Mouse (Mus musculus): Measurements from ENCODE around the gene Tes3-ps. TPM values are rescaled to one million over a fixed set of nuclear protein-coding genes. Genes with fewer than 3 reads are reported as not detected.

Tes3-ps gene
- polyA plus RNA-seq, 1 experiment from 2014 or later: 0.88 TPM

- Histone ChIP-seq H3K27me3 (no peaks in the 10 kb centered on the region), H3K9ac (no peak overlapping the region), H3K27ac (replicated peaks) (no peak overlapping the region), H3K4me1 (replicated peaks) (peaks cover 16% of the 10 kb centered on the region; the same call in 1 of the 2 replicates), H3K4me3 (replicated peaks) (no peak overlapping the region), H3K36me3 (replicated peaks) (peaks cover 19% of the 10 kb centered on the region), H3K4me2 (no peak overlapping the region), H3K9me3 (replicated peaks) (no peaks in the 10 kb centered on the region)
- 68% methylated on average over 5 of the region's 5 CpGs for WGBS (ENCODE audit: insufficient replicate concordance)
- no peak for ATAC-seq (ENCODE audit: insufficient read depth)
Measured at GRCm38 (mm10) chr13:49469002-49469401, 24.1 kb upstream of the Tes3-ps start.

DNA sequence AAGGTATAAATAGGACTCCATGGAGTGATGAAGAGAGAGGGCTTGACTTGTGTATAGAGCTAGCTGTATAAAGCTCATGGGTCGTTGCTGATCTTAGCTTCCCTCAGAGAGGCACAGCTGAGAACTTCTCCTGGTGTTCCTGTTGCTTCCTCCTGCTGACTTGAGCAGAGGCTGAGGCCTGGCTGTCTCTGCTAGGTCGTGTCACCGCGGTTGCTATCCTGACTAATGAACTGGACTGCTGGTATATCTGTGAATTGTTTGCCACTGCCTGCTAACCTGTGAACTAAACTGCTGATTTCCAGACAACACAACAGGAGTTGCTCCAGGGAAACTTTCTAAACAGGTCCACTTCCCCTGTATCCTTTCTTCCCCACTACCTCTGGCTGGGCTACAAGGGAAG, 22.8 kb upstream of the Tes3-ps start:
- no peak overlapping the region for H3K4me2 ChIP-seq
- H3K9ac ChIP-seq: no peak overlapping the region
- no peak for ATAC-seq (ENCODE audit: insufficient read depth)
- H3K9me3 ChIP-seq (replicated peaks): no peaks in the 10 kb centered on the region
- H3K27me3 ChIP-seq: no peaks in the 10 kb centered on the region
- no peak overlapping the region for H3K4me3 ChIP-seq (replicated peaks)
- no peak overlapping the region for H3K27ac ChIP-seq (replicated peaks)
- H3K36me3 ChIP-seq (replicated peaks): 0 out of 2 replicates have a peak, but pooled peaks cover 5% of the 10 kb centered on the region
- 59% methylated on average over 4 of the region's 4 CpGs for WGBS (ENCODE audit: insufficient replicate concordance)
- H3K4me1 ChIP-seq (replicated peaks): peaks cover 16% of the 10 kb centered on the region; the same call in 1 of the 2 replicates

DNA sequence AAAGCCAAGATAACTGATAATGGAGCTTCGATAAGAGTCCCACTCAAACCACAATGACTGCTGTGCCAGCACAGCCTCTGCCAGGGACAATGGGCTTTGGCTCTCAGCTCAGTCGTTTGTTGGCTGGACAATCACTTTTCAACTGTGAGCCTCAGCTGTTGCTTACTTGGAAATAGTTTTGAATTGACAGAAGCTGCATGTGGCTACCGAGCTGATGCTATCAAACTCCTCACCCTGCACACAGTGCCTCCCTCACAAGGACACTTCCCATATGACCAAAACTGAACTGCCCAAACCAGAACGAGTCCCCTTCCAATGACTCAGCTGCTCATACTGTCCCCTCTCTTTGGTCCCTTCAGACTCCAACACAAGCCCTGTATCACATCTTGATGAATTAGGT, 22.3 kb upstream of the Tes3-ps start:
- Histone ChIP-seq H3K4me1 (replicated peaks) (peaks cover 13% of the 10 kb centered on the region; the same call in 1 of the 2 replicates), H3K9me3 (replicated peaks) (no peaks in the 10 kb centered on the region), H3K36me3 (replicated peaks) (0 out of 2 replicates have a peak, but pooled peaks cover under 1% of the 10 kb centered on the region), H3K9ac (no peak overlapping the region), H3K27ac (replicated peaks) (no peak overlapping the region), H3K27me3 (no peaks in the 10 kb centered on the region), H3K4me2 (no peak overlapping the region), H3K4me3 (replicated peaks) (no peak overlapping the region)
- 29% methylated on average over 4 of the region's 4 CpGs for WGBS (ENCODE audit: insufficient replicate concordance)
- no peak for ATAC-seq (ENCODE audit: insufficient read depth)

- 65% methylated on average over 4 of the region's 4 CpGs for WGBS (ENCODE audit: insufficient replicate concordance)
- Histone ChIP-seq H3K4me3 (replicated peaks) (no peak overlapping the region), H3K36me3 (replicated peaks) (no peaks in the 10 kb centered on the region), H3K27ac (replicated peaks) (no peak overlapping the region; the same call in 1 of the 2 replicates), H3K4me2 (no peak overlapping the region), H3K9me3 (replicated peaks) (no peaks in the 10 kb centered on the region), H3K4me1 (replicated peaks) (0 out of 2 replicates have a peak, but pooled peaks cover 11% of the 10 kb centered on the region), H3K27me3 (no peaks in the 10 kb centered on the region), H3K9ac (no peak overlapping the region)
- ATAC-seq (ENCODE audit: insufficient read depth): peak; percentile 44; the same call in 1 of the 2 replicates
Measured at GRCm38 (mm10) chr13:49471981-49472675, 21.0 kb upstream of the Tes3-ps start.

- Histone ChIP-seq H3K4me1 (replicated peaks) (0 out of 2 replicates have a peak, but pooled peaks cover 11% of the 10 kb centered on the region), H3K9ac (no peak overlapping the region), H3K36me3 (replicated peaks) (no peaks in the 10 kb centered on the region), H3K4me2 (no peak overlapping the region), H3K4me3 (replicated peaks) (no peak overlapping the region), H3K27me3 (no peaks in the 10 kb centered on the region), H3K27ac (replicated peaks) (no peak overlapping the region), H3K9me3 (replicated peaks) (no peaks in the 10 kb centered on the region)
- ATAC-seq (ENCODE audit: insufficient read depth): no peak
- WGBS (ENCODE audit: insufficient replicate concordance): 82% methylated on average over 6 of the region's 6 CpGs
Measured at GRCm38 (mm10) chr13:49472676-49473005, 20.5 kb upstream of the Tes3-ps start.

DNA sequence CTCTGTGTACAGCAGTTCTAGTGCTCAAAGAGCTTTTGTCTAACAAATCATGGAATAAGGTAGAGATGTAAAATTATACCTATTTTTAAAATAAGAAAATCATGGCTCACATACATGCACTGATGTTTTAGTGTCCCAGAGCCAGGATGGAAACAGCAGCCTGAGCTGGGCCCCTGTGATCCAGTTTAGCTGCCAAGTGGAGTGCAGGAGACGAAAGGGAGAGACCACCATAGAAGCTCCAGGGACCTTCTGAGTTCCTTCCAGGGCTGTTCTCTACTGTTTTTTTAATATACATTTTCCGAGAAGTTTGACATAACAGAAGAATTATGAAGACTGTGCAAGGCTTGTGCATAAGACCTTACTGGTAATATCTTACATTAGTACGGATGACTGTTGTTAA, 15.2 kb upstream of the Tes3-ps start:
- WGBS (ENCODE audit: insufficient replicate concordance): 77% methylated on average over 3 of the region's 3 CpGs
- Histone ChIP-seq H3K27me3 (no peaks in the 10 kb centered on the region), H3K27ac (replicated peaks) (no peak overlapping the region), H3K4me3 (replicated peaks) (no peak overlapping the region), H3K4me2 (no peak overlapping the region), H3K9me3 (replicated peaks) (no peaks in the 10 kb centered on the region), H3K4me1 (replicated peaks) (no peaks in the 10 kb centered on the region), H3K9ac (no peak overlapping the region), H3K36me3 (replicated peaks) (no peaks in the 10 kb centered on the region)
- ATAC-seq (ENCODE audit: insufficient read depth): no peak

DNA sequence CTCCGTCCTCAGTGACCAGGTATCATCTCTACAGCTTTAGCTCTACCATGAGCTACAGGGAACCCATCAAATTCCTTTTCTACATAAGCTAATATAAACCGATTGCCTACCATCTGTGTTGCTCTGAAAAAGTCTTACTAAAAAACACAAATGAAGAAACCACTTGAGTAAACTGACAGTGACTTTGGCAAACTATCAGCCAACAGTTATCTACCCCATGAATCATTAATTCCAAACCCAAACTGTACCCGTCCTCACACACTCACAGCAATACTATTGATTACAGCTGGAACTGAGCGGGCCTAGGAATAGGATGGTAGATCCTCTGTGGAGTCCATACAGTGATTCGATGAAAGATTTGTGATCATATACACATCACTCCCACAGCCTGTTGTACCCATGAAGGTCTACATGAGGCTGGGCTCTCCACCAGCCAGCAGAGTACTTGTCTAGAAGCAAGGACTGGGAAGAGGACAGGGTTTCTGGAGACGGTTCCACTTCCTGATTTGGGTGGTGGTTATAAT, 14.2 kb upstream of the Tes3-ps start:
- Histone ChIP-seq H3K4me3 (replicated peaks) (no peak overlapping the region), H3K9ac (no peak overlapping the region), H3K9me3 (replicated peaks) (no peaks in the 10 kb centered on the region), H3K27me3 (no peaks in the 10 kb centered on the region), H3K36me3 (replicated peaks) (no peaks in the 10 kb centered on the region), H3K4me1 (replicated peaks) (no peaks in the 10 kb centered on the region), H3K27ac (replicated peaks) (no peak overlapping the region), H3K4me2 (no peak overlapping the region)
- WGBS (ENCODE audit: insufficient replicate concordance): 70% methylated on average over 6 of the region's 6 CpGs
- no peak for ATAC-seq (ENCODE audit: insufficient read depth)

DNA sequence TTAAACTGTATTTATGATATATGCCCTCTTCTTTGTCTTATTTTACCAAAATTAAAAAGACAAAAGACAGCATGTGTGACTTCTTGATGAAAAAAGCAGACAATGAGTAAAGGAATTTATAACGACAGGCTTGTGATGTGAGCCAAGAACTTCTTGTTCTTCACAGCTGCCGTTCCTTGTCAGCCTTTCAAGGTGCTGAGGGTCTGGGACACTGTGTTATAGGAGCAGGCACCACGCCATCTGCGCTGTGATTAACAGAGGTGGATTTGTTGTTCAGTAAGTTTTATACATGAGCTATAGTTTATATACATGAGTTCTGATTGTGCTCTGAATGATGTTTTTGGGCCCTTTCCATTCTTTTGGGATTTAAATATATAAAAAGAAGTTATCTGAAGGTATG, 13.7 kb upstream of the Tes3-ps start:
- H3K9me3 ChIP-seq (replicated peaks): no peaks in the 10 kb centered on the region
- no peaks in the 10 kb centered on the region for H3K4me1 ChIP-seq (replicated peaks)
- H3K9ac ChIP-seq: no peak overlapping the region
- no peaks in the 10 kb centered on the region for H3K36me3 ChIP-seq (replicated peaks)
- ATAC-seq (ENCODE audit: insufficient read depth): no peak
- no peaks in the 10 kb centered on the region for H3K27me3 ChIP-seq
- WGBS (ENCODE audit: insufficient replicate concordance): 78% methylated on average over 4 of the region's 4 CpGs
- no peak overlapping the region for H3K4me3 ChIP-seq (replicated peaks)
- H3K4me2 ChIP-seq: no peak overlapping the region
- no peak overlapping the region for H3K27ac ChIP-seq (replicated peaks)

GRCm38 (mm10) chr13:49480057-49480456, 13.1 kb upstream of the Tes3-ps start:
- H3K36me3 ChIP-seq (replicated peaks): no peaks in the 10 kb centered on the region
- H3K9me3 ChIP-seq (replicated peaks): no peaks in the 10 kb centered on the region
- WGBS (ENCODE audit: insufficient replicate concordance): 64% methylated on average over 2 of the region's 2 CpGs
- H3K27me3 ChIP-seq: no peaks in the 10 kb centered on the region
- no peak overlapping the region for H3K4me3 ChIP-seq (replicated peaks)
- H3K9ac ChIP-seq: no peak overlapping the region
- H3K4me2 ChIP-seq: no peak overlapping the region
- no peak for ATAC-seq (ENCODE audit: insufficient read depth)
- no peaks in the 10 kb centered on the region for H3K4me1 ChIP-seq (replicated peaks)
- no peak overlapping the region for H3K27ac ChIP-seq (replicated peaks)

GRCm38 (mm10) chr13:49480551-49480950, 12.6 kb upstream of the Tes3-ps start:
- Histone ChIP-seq H3K27ac (replicated peaks) (no peak overlapping the region), H3K36me3 (replicated peaks) (no peaks in the 10 kb centered on the region)
- no peak for ATAC-seq (ENCODE audit: insufficient read depth)

GRCm38 (mm10) chr13:49485388-49485787, 7.7 kb upstream of the Tes3-ps start:
- H3K9ac ChIP-seq: no peak overlapping the region
- ATAC-seq (ENCODE audit: insufficient read depth): no peak
- H3K9me3 ChIP-seq (replicated peaks): no peaks in the 10 kb centered on the region
- 82% methylated on average over 5 of the region's 5 CpGs for WGBS (ENCODE audit: insufficient replicate concordance)
- no peaks in the 10 kb centered on the region for H3K27me3 ChIP-seq
- H3K4me3 ChIP-seq (replicated peaks): no peak overlapping the region
- no peak overlapping the region for H3K4me2 ChIP-seq
- H3K4me1 ChIP-seq (replicated peaks): no peaks in the 10 kb centered on the region
- H3K36me3 ChIP-seq (replicated peaks): no peaks in the 10 kb centered on the region
- no peak overlapping the region for H3K27ac ChIP-seq (replicated peaks)

More at GRCm38 (mm10) chr13:49480551-49480950, 12.6 kb upstream of the Tes3-ps start:
- Histone ChIP-seq H3K9ac (no peak overlapping the region), H3K4me2 (no peak overlapping the region), H3K27me3 (no peaks in the 10 kb centered on the region), H3K4me3 (replicated peaks) (no peak overlapping the region), H3K4me1 (replicated peaks) (no peaks in the 10 kb centered on the region), H3K9me3 (replicated peaks) (no peaks in the 10 kb centered on the region)
- 66% methylated on average over 5 of the region's 5 CpGs for WGBS (ENCODE audit: insufficient replicate concordance)

GRCm38 (mm10) chr13:49504510-49504909, 11.4 kb downstream of the Tes3-ps start, which contains the start of gene Ecm2:
Gene Ecm2 (plus strand): TSS chr13:49504810.
- H3K9ac ChIP-seq: no peak within 1 kb of the TSS
- no peak within 1 kb of the TSS for H3K4me3 ChIP-seq (replicated peaks)
- H3K36me3 ChIP-seq (replicated peaks): no peaks in the 10 kb centered on the region
- no peak for ATAC-seq (ENCODE audit: insufficient read depth)
- H3K4me2 ChIP-seq: no peak within 1 kb of the TSS
- H3K9me3 ChIP-seq (replicated peaks): no peaks in the 10 kb centered on the region
- WGBS (ENCODE audit: insufficient replicate concordance): 61% methylated on average over 4 of the region's 4 CpGs
- no peaks in the 10 kb centered on the region for H3K27me3 ChIP-seq
- no peak within 1 kb of the TSS for H3K27ac ChIP-seq (replicated peaks)
- H3K4me1 ChIP-seq (replicated peaks): no peaks in the 10 kb centered on the region

Measured in liver, embryonic 15.5 days (tissue).